Mouse (Mus musculus) liver, embryonic 14.5 days (tissue): ENCODE measurements around the gene Nfe2l1.

Source experiments
- CTCF ChIP-seq: IDR thresholded peaks from 2 replicates; pipeline ENCODE4 v1.5.1; 2016; ENCODE audit warnings: antibody characterized with exemption, low read depth, control low read depth
- EP300 ChIP-seq: IDR thresholded peaks from 2 replicates; pipeline ENCODE4 v1.6.1; 2016; ENCODE audit warnings: antibody characterized with exemption, low read depth

GRCm38 (mm10) chr11:96867149-96867548, 37.4 kb upstream of the Nfe2l1 start:
- peak; percentile 92 for TF ChIP-seq CTCF
- TF ChIP-seq EP300 = no peak
